Mouse (Mus musculus) G1E-ER4 (cell line): ENCODE results near the gene Hck. TPM values are rescaled to one million over a fixed set of nuclear protein-coding genes. Genes with fewer than 3 reads are reported as not detected.

Experiments
- GATA1 ChIP-seq: IDR thresholded peaks from one replicate; pipeline ENCODE4 v1.8.0; 2012; ENCODE audit warnings: low read length, inconsistent platforms
- polyA plus RNA-seq: library from polyadenylated mRNA; stranded (reverse); fragments of >175 nt; gene quantifications from 2 replicates; pipeline ENCODE4 v1.2.3, GENCODE M21; 2012

Hck gene
- polyA plus RNA-seq, 1 experiment = not detected

GRCm38 (mm10) chr2:153160844-153161683, 52.8 kb downstream of the Hck start, which contains the start of gene Tm9sf4:
Gene Tm9sf4 (plus strand): TSS chr2:153161303.
- no peak for TF ChIP-seq GATA1

GRCm38 (mm10) chr2:153161684-153162080, 53.4 kb downstream of the Hck start:
- no peak for TF ChIP-seq GATA1

DNA sequence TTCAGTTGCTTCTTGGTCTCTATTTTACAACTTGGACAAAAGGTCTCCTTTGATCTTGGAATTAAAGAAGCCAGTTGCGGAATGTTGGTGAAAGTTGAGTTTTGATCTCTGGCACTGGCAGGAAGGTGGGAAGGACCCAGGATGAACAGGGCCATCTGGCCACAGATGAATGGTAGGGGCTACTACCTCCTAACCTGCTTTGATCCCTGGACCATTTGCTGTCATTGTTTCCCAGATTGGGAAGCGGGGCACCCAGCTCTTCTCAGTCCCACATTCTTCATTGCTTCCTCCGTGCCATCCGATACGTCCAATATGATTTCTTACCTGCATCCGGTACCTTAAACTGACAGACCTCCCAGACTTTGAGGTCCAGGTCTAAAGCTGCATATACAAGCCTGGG, 58.9 kb downstream of the Hck start:
- no peak for TF ChIP-seq GATA1

- no peak for TF ChIP-seq GATA1
These were observed 60.0 kb downstream of the Hck start for GRCm38 (mm10) chr2:153168134-153168820.

GRCm38 (mm10) chr2:153170490-153171224, 62.4 kb downstream of the Hck start:
- no peak for TF ChIP-seq GATA1

GRCm38 (mm10) chr2:153171966-153172365, 63.7 kb downstream of the Hck start:
- no peak for TF ChIP-seq GATA1

DNA sequence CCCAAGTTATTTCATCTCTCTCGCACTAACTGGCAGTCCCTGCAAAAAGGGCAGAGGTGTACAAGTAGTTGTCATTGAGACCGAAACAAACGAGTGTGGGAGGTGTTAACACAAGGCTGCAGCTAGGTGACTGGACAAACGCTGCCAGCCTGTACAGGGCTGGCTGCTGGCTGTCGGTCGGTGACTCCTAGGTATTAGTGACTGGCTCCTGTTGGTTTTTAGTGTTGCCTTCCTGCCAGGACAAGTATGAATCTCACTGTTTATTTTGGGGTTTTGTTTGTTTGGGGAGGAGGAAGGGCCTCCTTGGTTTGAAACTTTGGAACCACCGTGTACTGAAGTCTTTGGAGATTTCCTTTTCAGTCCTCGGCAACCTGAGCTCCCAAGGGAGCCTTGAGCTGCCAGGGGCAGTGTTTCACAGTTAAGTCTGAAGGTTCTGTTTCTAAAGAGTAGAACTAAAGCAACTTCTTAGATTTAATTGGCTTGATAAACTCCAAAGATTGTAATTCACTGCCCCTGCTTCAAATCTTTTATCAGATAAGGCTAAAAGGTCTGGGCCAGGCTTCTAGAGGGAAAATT, 67.8 kb downstream of the Hck start:
- TF ChIP-seq GATA1 = no peak

DNA sequence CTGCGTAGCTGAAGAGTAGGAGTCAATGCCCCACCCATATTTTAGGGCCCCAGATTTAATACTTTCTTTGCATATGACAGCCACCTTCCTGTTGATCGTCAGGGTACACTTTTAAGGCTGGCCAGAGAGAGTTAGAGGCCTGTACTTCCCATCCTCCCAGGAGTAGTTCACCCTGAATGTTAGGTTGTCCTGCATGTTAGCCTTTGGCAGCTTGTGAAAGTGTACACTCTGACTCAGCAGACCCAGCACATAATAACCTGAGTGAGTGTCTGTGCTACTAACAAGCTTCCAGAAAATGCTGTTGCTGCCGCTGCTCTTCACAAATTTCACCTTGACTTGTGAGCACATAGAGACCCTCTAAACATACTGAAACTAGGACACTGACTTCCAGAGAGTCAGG, 68.9 kb downstream of the Hck start:
- no peak for TF ChIP-seq GATA1

GRCm38 (mm10) chr2:153179126-153179860, 71.0 kb downstream of the Hck start:
- TF ChIP-seq GATA1 = no peak

GRCm38 (mm10) chr2:153179961-153180360, 71.7 kb downstream of the Hck start:
- TF ChIP-seq GATA1 = no peak

DNA sequence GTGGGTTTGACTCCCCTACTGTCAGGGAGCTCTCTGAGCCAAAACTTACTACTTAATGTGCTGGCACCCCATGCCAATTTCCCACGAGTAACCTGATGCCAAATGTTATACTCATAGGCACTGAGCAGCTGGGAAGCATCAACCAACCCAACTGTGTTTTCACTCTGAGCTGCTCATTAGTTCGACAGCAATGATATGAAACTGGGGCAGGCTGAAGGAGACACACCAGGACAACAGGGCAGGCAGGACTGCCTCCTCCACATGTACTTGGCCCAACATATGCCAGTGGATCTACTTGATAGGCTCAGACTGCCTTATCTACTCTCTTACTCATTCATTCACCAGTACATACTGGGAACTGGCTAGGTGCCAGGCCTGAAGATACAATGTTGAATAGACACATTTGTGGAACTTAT, 77.9 kb downstream of the Hck start:
- no peak for TF ChIP-seq GATA1

- no peak for TF ChIP-seq GATA1
These were observed 79.6 kb downstream of the Hck start for GRCm38 (mm10) chr2:153187848-153188247.

DNA sequence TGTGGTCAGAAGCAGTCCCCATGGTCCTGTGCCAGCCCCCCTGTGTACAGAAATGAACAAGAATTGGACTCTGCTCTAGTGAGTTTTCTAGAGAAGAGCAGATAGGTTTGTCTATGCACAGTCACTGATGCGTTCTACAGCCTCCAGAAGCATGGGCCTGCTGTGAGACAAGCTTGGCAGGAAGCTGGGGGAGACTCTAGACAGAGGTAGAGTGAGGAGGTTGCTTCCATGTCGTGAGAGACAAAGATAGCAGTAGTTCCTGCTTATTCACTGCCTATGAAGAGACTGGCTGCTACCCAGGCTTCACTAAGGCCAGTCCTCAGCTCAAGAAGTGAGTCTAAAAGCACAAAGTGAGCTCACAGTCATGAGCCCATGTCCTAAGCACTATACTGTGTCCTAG, 83.0 kb downstream of the Hck start:
- no peak for TF ChIP-seq GATA1

DNA sequence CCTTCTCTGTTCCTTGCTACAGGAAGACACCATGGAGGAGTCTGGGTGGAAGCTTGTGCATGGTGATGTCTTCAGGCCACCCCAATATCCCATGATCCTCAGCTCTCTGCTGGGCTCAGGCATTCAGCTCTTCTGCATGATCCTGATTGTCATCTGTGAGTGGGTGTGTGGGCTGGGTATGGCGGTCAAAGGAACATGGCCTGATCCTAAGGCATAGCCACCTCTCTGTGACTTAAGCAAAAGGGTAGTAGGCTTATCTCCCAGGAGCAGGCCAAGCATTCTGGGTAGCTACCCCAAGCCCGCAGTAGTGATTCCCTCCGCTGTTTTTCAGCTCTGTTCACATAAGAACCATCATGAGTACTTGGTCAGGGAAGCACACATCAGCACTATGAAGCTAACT, 86.0 kb downstream of the Hck start:
- no peak for TF ChIP-seq GATA1

GRCm38 (mm10) chr2:153198485-153198884, 90.2 kb downstream of the Hck start:
- no peak for TF ChIP-seq GATA1
